Mouse (Mus musculus): ENCODE data around the gene Prss53. TPM values are rescaled to one million over a fixed set of nuclear protein-coding genes. Genes with fewer than 3 reads are reported as not detected.
"Not testable (repeated sequence)": the region's sequence is repeated elsewhere in the genome, so short reads cannot be mapped to it uniquely, and the experiment has no call there.

Prss53 gene
- polyA plus RNA-seq, 3 experiments from 2014 or later: 0.54 TPM; not detected in 1

GRCm38 (mm10) chr7:127874812-127875626 is 15.8 kb downstream of the Prss53 start:
- ATAC-seq: peak; percentile 26

- ATAC-seq: no peak
Measured at GRCm38 (mm10) chr7:127870136-127870821, 20.5 kb downstream of the Prss53 start.

- ATAC-seq: no peak
Measured at GRCm38 (mm10) chr7:127869149-127869810, 21.5 kb downstream of the Prss53 start.

GRCm38 (mm10) chr7:127867641-127868040 is 23.1 kb downstream of the Prss53 start:
- ATAC-seq: no peak

GRCm38 (mm10) chr7:127866434-127866833 is 24.3 kb downstream of the Prss53 start:
- ATAC-seq: no peak

GRCm38 (mm10) chr7:127858258-127858657 is 32.5 kb downstream of the Prss53 start:
- ATAC-seq: no peak

- no peak for ATAC-seq
Measured at GRCm38 (mm10) chr7:127850906-127851305, 39.9 kb downstream of the Prss53 start.

- no peak for ATAC-seq
Measured at GRCm38 (mm10) chr7:127849973-127850875, 40.5 kb downstream of the Prss53 start.

- ATAC-seq: peak; percentile 63
Measured at GRCm38 (mm10) chr7:127842001-127842718, 48.6 kb downstream of the Prss53 start.

- ATAC-seq: peak; percentile 83
Measured at GRCm38 (mm10) chr7:127841340-127842000, 49.3 kb downstream of the Prss53 start.

GRCm38 (mm10) chr7:127840886-127841285 is 49.9 kb downstream of the Prss53 start:
- peak; percentile 18 for ATAC-seq

- not testable (repeated sequence) for ATAC-seq
Measured at GRCm38 (mm10) chr7:127840031-127840430, 50.7 kb downstream of the Prss53 start.

GRCm38 (mm10) chr7:127837878-127838277 is 52.9 kb downstream of the Prss53 start:
- not testable (repeated sequence) for ATAC-seq

GRCm38 (mm10) chr7:127837473-127837872 is 53.3 kb downstream of the Prss53 start:
- ATAC-seq: no peak

Other genes starting within 250 kb of the Prss53 start
- gene Bcl7c, start 182.0 kb downstream of the Prss53 start, polyA plus RNA-seq (2017; shearing (Covaris generic)): 10 to 100 TPM in 1 of 3 experiments, 1 to 10 TPM in 2; 3.2 to 10.9 (median 4.9) TPM
- not detected for gene Ctf1, start 178.2 kb downstream of the Prss53 start, polyA plus RNA-seq (2017; shearing (Covaris generic))
- gene Ctf2, start 158.8 kb downstream of the Prss53 start, polyA plus RNA-seq (2017; shearing (Covaris generic)): not detected
- gene Fbxl19, start 146.4 kb downstream of the Prss53 start, polyA plus RNA-seq (2017; shearing (Covaris generic)): under 1 TPM; 0.31 to 0.87 (median 0.84) TPM
- gene Orai3, start 121.2 kb downstream of the Prss53 start, polyA plus RNA-seq (2017; shearing (Covaris generic)): 10 to 100 TPM; 11.3 to 14.3 (median 14.2) TPM
- gene Setd1a, start 114.3 kb downstream of the Prss53 start, polyA plus RNA-seq (2017; shearing (Covaris generic)): 1 to 10 TPM; 3.9 to 7.9 (median 6.8) TPM
- not detected for gene Gm49388, start 105.4 kb downstream of the Prss53 start, polyA plus RNA-seq (2017; shearing (Covaris generic))
- gene Hsd3b7, start 90.4 kb downstream of the Prss53 start, polyA plus RNA-seq (2017; shearing (Covaris generic)): 1 to 10 TPM; 3.6 to 5.5 (median 5.2) TPM
- gene Stx4a, start 66.7 kb downstream of the Prss53 start, polyA plus RNA-seq (2017; shearing (Covaris generic)): 10 to 100 TPM; 38.1 to 69.3 (median 57.4) TPM
- gene Stx1b, start 66.4 kb downstream of the Prss53 start, polyA plus RNA-seq (2017; shearing (Covaris generic)): under 1 TPM in 1 of 3 experiments, not detected in 2; 0.09 TPM
- 10 to 100 TPM; 17.4 to 29.8 (median 23.1) TPM for gene Zfp646, start 14.7 kb downstream of the Prss53 start, polyA plus RNA-seq (2017; shearing (Covaris generic))
- gene Zfp668, start 14.1 kb downstream of the Prss53 start, polyA plus RNA-seq (2017; shearing (Covaris generic)): 10 to 100 TPM in 2 of 3 experiments, 1 to 10 TPM in 1; 8.6 to 11.1 (median 10.7) TPM
- not detected for gene Gm21974, start 4.5 kb upstream of the Prss53 start, polyA plus RNA-seq (2017; shearing (Covaris generic))
- gene Vkorc1, start 4.6 kb upstream of the Prss53 start, polyA plus RNA-seq (2017; shearing (Covaris generic)): 10 to 100 TPM; 22.2 to 56.5 (median 56.1) TPM
- gene Bckdk, start 13.1 kb upstream of the Prss53 start, polyA plus RNA-seq (2017; shearing (Covaris generic)): 10 to 100 TPM; 64.4 to 75.5 (median 66.0) TPM
- 10 to 100 TPM; 18.5 to 41.8 (median 34.5) TPM for gene Kat8, start 21.5 kb upstream of the Prss53 start, polyA plus RNA-seq (2017; shearing (Covaris generic))
- not detected for gene Prss8, start 39.1 kb upstream of the Prss53 start, polyA plus RNA-seq (2017; shearing (Covaris generic))
- gene Prss36, start 55.8 kb upstream of the Prss53 start, polyA plus RNA-seq (2017; shearing (Covaris generic)): 1 to 10 TPM; 1.5 to 3.7 (median 3.0) TPM
- gene Fus, start 76.5 kb upstream of the Prss53 start, polyA plus RNA-seq (2017; shearing (Covaris generic)): 10 to 100 TPM; 42.5 to 56.3 (median 52.6) TPM
- 100 to 1,000 TPM; 229 to 406 (median 231) TPM for gene Pycard, start 102.9 kb upstream of the Prss53 start, polyA plus RNA-seq (2017; shearing (Covaris generic))
- gene Trim72, start 113.0 kb upstream of the Prss53 start, polyA plus RNA-seq (2017; shearing (Covaris generic)): not detected
- gene Itgam, start 171.7 kb upstream of the Prss53 start, polyA plus RNA-seq (2017; shearing (Covaris generic)): 1 to 10 TPM in 2 of 3 experiments, under 1 TPM in 1; 0.09 to 1.2 (median 1.1) TPM
- under 1 TPM in 1 of 3 experiments, not detected in 2; 0.87 TPM for gene Gm49368, start 171.7 kb upstream of the Prss53 start, polyA plus RNA-seq (2017; shearing (Covaris generic))
- 1 to 10 TPM in 1 of 3 experiments, not detected in 2; 1.1 TPM for gene Itgax, start 238.6 kb upstream of the Prss53 start, polyA plus RNA-seq (2017; shearing (Covaris generic))